Mouse (Mus musculus) ES-E14 (cell line): ENCODE measurements around the gene Nod1.

Source experiments
- HCFC1 ChIP-seq: IDR thresholded peaks from 2 replicates; pipeline ENCODE4 v1.6.1; 2012; ENCODE audit warnings: low read length, inconsistent platforms, borderline replicate concordance; ENCODE audit not compliant: insufficient read depth
- ZNF384 ChIP-seq: IDR thresholded peaks from 2 replicates; pipeline ENCODE4 v1.6.1; 2012; ENCODE audit warnings: low read depth, low read length, inconsistent platforms

DNA sequence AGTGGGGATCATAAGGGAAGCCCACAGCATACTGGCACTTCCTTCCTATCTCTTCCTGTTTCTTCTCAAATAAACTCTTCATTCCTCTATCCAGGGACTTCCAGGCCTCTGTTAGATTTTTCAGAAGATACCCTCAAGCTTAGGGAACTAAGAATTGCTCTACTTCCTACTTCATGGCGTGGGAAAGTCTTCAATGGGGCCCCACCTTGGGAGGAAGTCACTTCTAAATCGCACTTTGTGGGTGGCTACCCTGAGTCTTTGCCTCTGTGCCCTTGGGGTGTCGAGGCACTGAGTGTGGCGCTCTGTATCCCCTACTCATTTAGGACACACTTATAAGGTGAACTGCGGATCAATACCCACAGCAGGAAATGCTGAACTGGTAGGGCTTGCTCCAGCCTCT, 23.7 kb downstream of the Nod1 start:
- TF ChIP-seq HCFC1, result no peak
- no peak for TF ChIP-seq ZNF384
